In genomic region chr7:143999073-143999472, GRCm38 (mm10) we compare ENCODE assay signal across 22 mouse cellular contexts. TPM values are rescaled to one million over a fixed set of nuclear protein-coding genes. Genes with fewer than 3 reads are reported as not detected.
DNase-seq lines count a peak whose midpoint lies in the region; ATAC-seq and TF ChIP-seq lines count a peak whose summit lies in the region.
"Had no signal": no experiment of that assay in that cellular context is flagged by ENCODE, and none has a peak within 500 bp of the region (broad histone marks: within the 10 kb centered on the region; RNA-seq: fewer than 3 reads in every experiment).

No protein-coding gene starts in this region.

- H3K36me3 ChIP-seq in intestine, embryonic 15.5 days, result no peaks in the 10 kb centered on the region
- no peaks in the 10 kb centered on the region for H3K36me3 ChIP-seq in intestine, embryonic 16.5 days (ENCODE audit: control insufficient read depth, insufficient read depth, low read length)
- H3K36me3 ChIP-seq in intestine, postnatal 0 days (ENCODE audit: control insufficient read depth, insufficient read depth), result no peaks in the 10 kb centered on the region
- H3K36me3 ChIP-seq: G1E had no signal

- no peak overlapping the region for H3K27ac ChIP-seq in intestine, embryonic 15.5 days
- no peak overlapping the region for H3K27ac ChIP-seq in intestine, embryonic 16.5 days (ENCODE audit: low read length)
- H3K27ac ChIP-seq in intestine, postnatal 0 days (ENCODE audit: low read depth, low read length), result no peak overlapping the region

- H3K4me1 ChIP-seq in intestine, embryonic 15.5 days (replicated peaks), result no peaks in the 10 kb centered on the region
- H3K4me1 ChIP-seq in intestine, embryonic 16.5 days (ENCODE audit: control insufficient read depth, insufficient read depth, low read length), result no peaks in the 10 kb centered on the region
- no peaks in the 10 kb centered on the region for H3K4me1 ChIP-seq in intestine, postnatal 0 days (replicated peaks; ENCODE audit: control insufficient read depth, insufficient read depth, low read length)

- H3K4me2 ChIP-seq in intestine, embryonic 15.5 days (replicated peaks), result no peak overlapping the region
- no peak overlapping the region for H3K4me2 ChIP-seq in intestine, embryonic 16.5 days (ENCODE audit: low read depth, low read length)
- no peak overlapping the region for H3K4me2 ChIP-seq in intestine, postnatal 0 days (replicated peaks; ENCODE audit: low read depth)

- TF ChIP-seq CTCF in intestine, postnatal 0 days (IDR thresholded peaks at IDR 0.05; ENCODE audit: low read depth), result no peak

- no peak for DNase-seq in ovary, postnatal 36 days (ENCODE audit: low spot score)
- no peak for DNase-seq in gastrocnemius, postnatal 25 days
- no peak for DNase-seq in frontal cortex, postnatal 36 days (ENCODE audit: low spot score in 2 of 2)
- DNase-seq: adrenal gland, adult 2 months; adrenal gland, adult 8-10 months; adrenal gland, postnatal 10 days; adrenal gland, postnatal 14 days; adrenal gland, postnatal 25 days; adrenal gland, postnatal 36 days; B cell, adult 2 months; cerebellum, adult 11 months; cerebellum, adult 11-12 months; cerebellum, adult 18-20 months had no signal

- peak; percentile 81 for ATAC-seq in intestine, embryonic 15.5 days
- peak; percentile 79 for ATAC-seq in intestine, embryonic 16.5 days
- ATAC-seq in intestine, postnatal 0 days, result peak; percentile 57; the same call in 1 of the 2 replicates
- ATAC-seq: activated CD4-positive, CD25-positive, alpha-beta regulatory T cell, adult 4 months; CD4-positive, CD25-positive, alpha-beta regulatory T cell, adult 4 months; Patski had no signal

- no peaks in the 10 kb centered on the region for H3K27me3 ChIP-seq in intestine, embryonic 15.5 days (replicated peaks)
- no peaks in the 10 kb centered on the region for H3K27me3 ChIP-seq in intestine, embryonic 16.5 days (replicated peaks; ENCODE audit: control insufficient read depth, insufficient read depth, low read length)
- H3K27me3 ChIP-seq in intestine, postnatal 0 days (replicated peaks; ENCODE audit: control insufficient read depth, insufficient read depth, low read length), result no peaks in the 10 kb centered on the region
- H3K27me3 ChIP-seq: Patski had no signal

- no peaks in the 10 kb centered on the region for H3K9me3 ChIP-seq in intestine, embryonic 15.5 days
- no peaks in the 10 kb centered on the region for H3K9me3 ChIP-seq in intestine, embryonic 16.5 days (ENCODE audit: control insufficient read depth, low read length)
- no peaks in the 10 kb centered on the region for H3K9me3 ChIP-seq in intestine, postnatal 0 days (ENCODE audit: control insufficient read depth)
- H3K9me3 ChIP-seq: G1E had no signal

- 58% methylated on average over 3 of the region's 3 CpGs for WGBS in intestine, embryonic 15.5 days
- WGBS in intestine, embryonic 16.5 days, result 66% methylated on average over 3 of the region's 3 CpGs
- 31% methylated on average over 3 of the region's 3 CpGs for WGBS in intestine, postnatal 0 days

- H3K4me3 ChIP-seq in intestine, embryonic 15.5 days (replicated peaks), result no peak overlapping the region
- H3K4me3 ChIP-seq in intestine, embryonic 16.5 days (ENCODE audit: low read length), result no peak overlapping the region
- H3K4me3 ChIP-seq in intestine, postnatal 0 days (ENCODE audit: low read depth, low read length), result no peak overlapping the region

- H3K9ac ChIP-seq in intestine, embryonic 15.5 days, result no peak overlapping the region
- no peak overlapping the region for H3K9ac ChIP-seq in intestine, embryonic 16.5 days (ENCODE audit: low read depth, low read length)
- H3K9ac ChIP-seq in intestine, postnatal 0 days (ENCODE audit: low read depth, low read length), result no peak overlapping the region

RNA-seq across cellular contexts. Expression of gene Shank2, which starts 2.7 kb away (rescaled TPM):
- 0.99 and 1.1 TPM in 2 replicates for polyA plus RNA-seq in intestine, embryonic 15.5 days (2015; fragmentation: Nextera tagmentation; extraction: Ambion mirVana)
- 1.0 and 1.2 TPM in 2 replicates for polyA plus RNA-seq in intestine, embryonic 16.5 days (2015; fragmentation: Nextera tagmentation; extraction: Ambion mirVana)
- polyA plus RNA-seq in intestine, postnatal 0 days (2015; fragmentation: Nextera tagmentation; extraction: Ambion mirVana), result 0.68 and 0.74 TPM in 2 replicates
- under 1 TPM; 0.05 to 0.08 TPM for total RNA-seq in gastrocnemius, postnatal 25 days (2021)
- total RNA-seq: CH12.LX, MEL had no signal
- polyA plus RNA-seq: G1E had no signal
